Mouse (Mus musculus) heart, embryonic 12.5 days (tissue): ENCODE measurements at regions not wholly inside any gene's neighbourhood (a gene's known extent, or its start where the extent isn't known, plus 50 kb on each side); places are given as distances from the start of the nearest gene placed in this dataset.

Experiments used
- ATAC-seq: fragments of 200-750 bp; cut with Nextera tagmentation; 2 replicates; pipeline ENCODE4 v1.8.0; 2017; ENCODE audit warnings: moderate TSS enrichment, moderate library complexity; ENCODE audit not compliant: insufficient number of reproducible peaks, low FRiP score
- H3K27ac ChIP-seq: fragments of 300-500 bp; sonication (generic); 2 replicates; pipeline ENCODE4 v1.5.1; 2016; ENCODE audit warnings: mild to moderate bottlenecking, moderate library complexity; ENCODE audit not compliant: poor library complexity, severe bottlenecking
- H3K27me3 ChIP-seq: fragments of 300-500 bp; sonication (generic); replicated peaks from 2 replicates; pipeline ENCODE4 v1.6.1; 2016; ENCODE audit warnings: mild to moderate bottlenecking, moderate library complexity
- H3K36me3 ChIP-seq: fragments of 300-500 bp; sonication (generic); 2 replicates; pipeline ENCODE4 v1.6.1; 2016; ENCODE audit warnings: mild to moderate bottlenecking, moderate library complexity
- H3K4me1 ChIP-seq: fragments of 300-500 bp; sonication (generic); replicated peaks from 2 replicates; pipeline ENCODE4 v1.6.1; 2016; ENCODE audit warnings: mild to moderate bottlenecking
- H3K4me2 ChIP-seq: fragments of 300-500 bp; sonication (generic); 2 replicates; pipeline ENCODE4 v1.6.1; 2016; ENCODE audit warnings: mild to moderate bottlenecking, moderate library complexity
- H3K4me3 ChIP-seq: fragments of 300-500 bp; sonication (generic); 2 replicates; pipeline ENCODE4 v1.5.1; 2016; ENCODE audit warnings: mild to moderate bottlenecking
- H3K9ac ChIP-seq: fragments of 300-500 bp; sonication (generic); 2 replicates; pipeline ENCODE4 v1.6.1; 2016; ENCODE audit warnings: mild to moderate bottlenecking, moderate library complexity
- H3K9me3 ChIP-seq: fragments of 300-500 bp; sonication (generic); replicated peaks from 2 replicates; pipeline ENCODE4 v1.6.1; 2016; ENCODE audit warnings: mild to moderate bottlenecking, moderate library complexity
- WGBS: fragments of 180-500 bp; shearing (Covaris S2); methylation state at CpG from one replicate; pipeline ENCODE4 v1.1.7; 2016; 5-methylcytosine and 5-hydroxymethylcytosine counted together

- 72% methylated on average over 8 of the region's 8 CpGs for WGBS
Measured at GRCm38 (mm10) chr15:11457278-11457677, 57.8 kb upstream of the Tars start.

GRCm38 (mm10) chr15:11455982-11456381 lies 56.5 kb upstream of the Tars start:
- H3K27me3 ChIP-seq: no peaks in the 10 kb centered on the region
- H3K4me1 ChIP-seq: peaks cover 9% of the 10 kb centered on the region; the same call in 1 of the 2 replicates
- no peak overlapping the region for H3K4me3 ChIP-seq
- H3K4me2 ChIP-seq: no peak overlapping the region
- H3K27ac ChIP-seq: 0 out of 2 replicates have a peak overlapping the region, but pooled peaks have one; percentile 33
- H3K36me3 ChIP-seq: no peaks in the 10 kb centered on the region
- no peaks in the 10 kb centered on the region for H3K9me3 ChIP-seq
- H3K9ac ChIP-seq: no peak overlapping the region
- WGBS: 59% methylated on average over 6 of the region's 6 CpGs
- ATAC-seq: no peak

More at GRCm38 (mm10) chr15:11457278-11457677, 57.8 kb upstream of the Tars start:
- no peaks in the 10 kb centered on the region for H3K27me3 ChIP-seq
- H3K27ac ChIP-seq: no peak overlapping the region
- peaks cover 9% of the 10 kb centered on the region; the same call in 1 of the 2 replicates for H3K4me1 ChIP-seq
- H3K4me3 ChIP-seq: no peak overlapping the region
- no peaks in the 10 kb centered on the region for H3K36me3 ChIP-seq
- H3K9ac ChIP-seq: no peak overlapping the region
- no peak for ATAC-seq
- no peaks in the 10 kb centered on the region for H3K9me3 ChIP-seq
- no peak overlapping the region for H3K4me2 ChIP-seq

GRCm38 (mm10) chr15:11455366-11455785 lies 55.9 kb upstream of the Tars start:
- H3K27me3 ChIP-seq: no peaks in the 10 kb centered on the region

GRCm38 (mm10) chr15:11453997-11454396 lies 54.5 kb upstream of the Tars start:
- no peak overlapping the region for H3K9ac ChIP-seq
- no peaks in the 10 kb centered on the region for H3K36me3 ChIP-seq
- H3K4me3 ChIP-seq: no peak overlapping the region
- H3K27ac ChIP-seq: no peak overlapping the region
- no peaks in the 10 kb centered on the region for H3K9me3 ChIP-seq
- ATAC-seq: no peak
- no peak overlapping the region for H3K4me2 ChIP-seq
- no peaks in the 10 kb centered on the region for H3K27me3 ChIP-seq
- H3K4me1 ChIP-seq: peaks cover 9% of the 10 kb centered on the region; the same call in 1 of the 2 replicates
- WGBS: 83% methylated on average over 1 of the region's 1 CpGs

More at GRCm38 (mm10) chr15:11455366-11455785, 55.9 kb upstream of the Tars start:
- no peaks in the 10 kb centered on the region for H3K9me3 ChIP-seq
- no peak overlapping the region for H3K4me3 ChIP-seq
- H3K27ac ChIP-seq: peak overlapping the region; percentile 30; the same call in 1 of the 2 replicates
- H3K4me1 ChIP-seq: peaks cover 9% of the 10 kb centered on the region; the same call in 1 of the 2 replicates
- WGBS: 62% methylated on average over 11 of the region's 11 CpGs
- no peaks in the 10 kb centered on the region for H3K36me3 ChIP-seq
- no peak overlapping the region for H3K4me2 ChIP-seq
- H3K9ac ChIP-seq: no peak overlapping the region
- no peak for ATAC-seq

GRCm38 (mm10) chr15:11451635-11452034 lies 52.2 kb upstream of the Tars start:
- 55% methylated on average over 1 of the region's 1 CpGs for WGBS
- Histone ChIP-seq H3K36me3 (no peaks in the 10 kb centered on the region), H3K4me1 (peaks cover 9% of the 10 kb centered on the region; the same call in 1 of the 2 replicates), H3K4me3 (no peak overlapping the region), H3K27me3 (no peaks in the 10 kb centered on the region), H3K27ac (no peak overlapping the region), H3K4me2 (no peak overlapping the region), H3K9me3 (no peaks in the 10 kb centered on the region), H3K9ac (no peak overlapping the region)
- no peak for ATAC-seq
